Mouse (Mus musculus): ENCODE measurements around the gene Slc47a2. TPM values are rescaled to one million over a fixed set of nuclear protein-coding genes. Genes with fewer than 3 reads are reported as not detected.

Gene Slc47a2
- polyA plus RNA-seq, 1 experiment from 2014 or later: not detected

Other genes starting within 250 kb of the Slc47a2 start
- 1.2 TPM in 2 replicates for gene Tnfrsf13b, start 216.1 kb downstream of the Slc47a2 start, polyA plus RNA-seq (2016; fragmentation: Nextera tagmentation; extraction: Ambion mirVana)
- gene Usp22, start 167.8 kb downstream of the Slc47a2 start, polyA plus RNA-seq (2016; fragmentation: Nextera tagmentation; extraction: Ambion mirVana): 346 and 373 TPM in 2 replicates
- gene Aldh3a1, start 135.3 kb downstream of the Slc47a2 start, polyA plus RNA-seq (2016; fragmentation: Nextera tagmentation; extraction: Ambion mirVana): not detected in 2 replicates
- 23.0 and 26.5 TPM in 2 replicates for gene Aldh3a2, start 75.4 kb downstream of the Slc47a2 start, polyA plus RNA-seq (2016; fragmentation: Nextera tagmentation; extraction: Ambion mirVana)
- 0.06 and 0.17 TPM in 2 replicates for gene Slc47a1, start 35.5 kb upstream of the Slc47a2 start, polyA plus RNA-seq (2016; fragmentation: Nextera tagmentation; extraction: Ambion mirVana)
- gene Rnf112, start 111.3 kb upstream of the Slc47a2 start, polyA plus RNA-seq (2016; fragmentation: Nextera tagmentation; extraction: Ambion mirVana): 8.9 and 9.2 TPM in 2 replicates
- 103 and 133 TPM in 2 replicates for gene Mfap4, start 142.6 kb upstream of the Slc47a2 start, polyA plus RNA-seq (2016; fragmentation: Nextera tagmentation; extraction: Ambion mirVana)
- gene Mapk7, start 151.5 kb upstream of the Slc47a2 start, polyA plus RNA-seq (2016; fragmentation: Nextera tagmentation; extraction: Ambion mirVana): 93.7 and 95.6 TPM in 2 replicates
- 31.0 and 31.1 TPM in 2 replicates for gene B9d1, start 162.3 kb upstream of the Slc47a2 start, polyA plus RNA-seq (2016; fragmentation: Nextera tagmentation; extraction: Ambion mirVana)
- gene Epn2, start 236.8 kb upstream of the Slc47a2 start, polyA plus RNA-seq (2016; fragmentation: Nextera tagmentation; extraction: Ambion mirVana): 40.6 and 43.8 TPM in 2 replicates